Mouse (Mus musculus) myocyte (in vitro differentiated cells): ENCODE data around the gene Dao.

Source experiments
- E2F4 ChIP-seq: IDR thresholded peaks from one replicate; pipeline ENCODE4 v1.6.1; 2011; ENCODE audit warnings: mild to moderate bottlenecking, control low read depth, moderate library complexity; ENCODE audit not compliant: insufficient read depth
- MAX ChIP-seq: IDR thresholded peaks from one replicate; pipeline ENCODE4 v1.6.1; 2011; ENCODE audit warnings: low read depth, mild to moderate bottlenecking, control low read depth
- MYOD1 ChIP-seq, 3 experiments: IDR thresholded peaks; one replicate each; pipeline ENCODE4 v1.6.1; 2011; ENCODE audit warnings: control low read depth in 2 of 3, low read depth in 2 of 3, mild to moderate bottlenecking in 2 of 3, moderate library complexity in 1 of 3; ENCODE audit not compliant: insufficient read length in 2 of 3, control insufficient read depth in 1 of 3
- POLR2A ChIP-seq: IDR thresholded peaks from one replicate; pipeline ENCODE4 v1.6.1; 2011; ENCODE audit warnings: low read depth, mild to moderate bottlenecking, control low read depth, moderate library complexity; ENCODE audit not compliant: insufficient read length
- POLR2AphosphoS2 ChIP-seq: IDR thresholded peaks from one replicate; pipeline ENCODE4 v1.6.1; 2011; ENCODE audit warnings: low read depth, control low read depth; ENCODE audit not compliant: insufficient read length
- SRF ChIP-seq: IDR thresholded peaks from one replicate; pipeline ENCODE4 v1.6.1; 2011; ENCODE audit warnings: low read depth; ENCODE audit not compliant: control insufficient read depth, insufficient read length
- TCF12 ChIP-seq: IDR thresholded peaks from one replicate; pipeline ENCODE4 v1.6.1; 2011; ENCODE audit warnings: mild to moderate bottlenecking, control low read depth; ENCODE audit not compliant: poor library complexity, insufficient read depth, severe bottlenecking
- USF1 ChIP-seq: IDR thresholded peaks from one replicate; pipeline ENCODE4 v1.6.1; 2011; ENCODE audit warnings: low read depth, mild to moderate bottlenecking, control low read depth, moderate library complexity

GRCm38 (mm10) chr5:113993487-113994465 lies 9.7 kb upstream of the Dao start, which contains the start of gene Ssh1:
- TF ChIP-seq E2F4 (no peak), TCF12 (no peak), POLR2A (peak; percentile 55), MYOD1 (IDR thresholded peaks at IDR 0.05; ENCODE audit: control insufficient read depth in 1 of 3, insufficient read length in 2 of 3, low read depth in 2 of 3) (peak in 1 of 3 experiments; percentile 24), POLR2AphosphoS2 (no peak), USF1 (no peak), MAX (no peak), SRF (no peak)
